Mouse (Mus musculus) stomach, embryonic 14.5 days (tissue): Measurements from ENCODE around the gene Slc3a2. TPM values are rescaled to one million over a fixed set of nuclear protein-coding genes. Genes with fewer than 3 reads are reported as not detected.

ENCODE experiments used
- ATAC-seq: fragments of 200-750 bp; cut with Nextera tagmentation; 2 replicates; pipeline ENCODE4 v1.8.0; 2017; ENCODE audit warnings: low read depth, moderate TSS enrichment; ENCODE audit not compliant: insufficient number of reproducible peaks, insufficient read depth, low FRiP score
- H3K27ac ChIP-seq: fragments of 300-500 bp; sonication (generic); 2 replicates; pipeline ENCODE4 v1.5.1; 2014; ENCODE audit warnings: mild to moderate bottlenecking, low read length, moderate library complexity, mixed read lengths
- H3K27me3 ChIP-seq: fragments of 300-500 bp; sonication (generic); 2 replicates; pipeline ENCODE4 v1.6.1; 2014; ENCODE audit warnings: low read length, control low read depth, mixed read lengths; ENCODE audit not compliant: control insufficient read depth, insufficient read depth
- H3K36me3 ChIP-seq: fragments of 300-500 bp; sonication (generic); 2 replicates; pipeline ENCODE4 v1.6.1; 2014; ENCODE audit warnings: mild to moderate bottlenecking, control low read depth, low read length, moderate library complexity, mixed read lengths; ENCODE audit not compliant: control insufficient read depth, insufficient read depth
- H3K4me1 ChIP-seq: fragments of 300-500 bp; sonication (generic); 2 replicates; pipeline ENCODE4 v1.6.1; 2014; ENCODE audit warnings: low read length, control low read depth, mixed read lengths; ENCODE audit not compliant: control insufficient read depth, insufficient read depth
- H3K4me2 ChIP-seq: fragments of 300-500 bp; sonication (generic); replicated peaks from 2 replicates; pipeline ENCODE4 v1.6.1; 2014; ENCODE audit warnings: low read depth, low read length, control low read depth
- H3K4me3 ChIP-seq: fragments of 300-500 bp; sonication (generic); 2 replicates; pipeline ENCODE4 v1.5.1; 2014; ENCODE audit warnings: low read depth, low read length, control low read depth
- H3K9ac ChIP-seq: fragments of 300-500 bp; sonication (generic); replicated peaks from 2 replicates; pipeline ENCODE4 v1.6.1; 2014; ENCODE audit warnings: low read depth, mild to moderate bottlenecking, control low read depth, low read length, moderate library complexity, mixed read lengths
- H3K9me3 ChIP-seq: fragments of 300-500 bp; sonication (generic); 2 replicates; pipeline ENCODE4 v1.6.1; 2016; ENCODE audit warnings: low read depth, low read length, control low read depth; ENCODE audit not compliant: control insufficient read depth
- WGBS: fragments of 180-500 bp; shearing (Covaris S2); extraction: QIAGEN DNeasy Blood & Tissue Kit; methylation state at CpG from one replicate; pipeline ENCODE4 v1.1.7; 2014; 5-methylcytosine and 5-hydroxymethylcytosine counted together
- polyA plus RNA-seq: library from polyadenylated mRNA; unstranded; fragments of >200 nt; fragmentation: Nextera tagmentation; extraction: Ambion mirVana; gene quantifications from 2 replicates; pipeline ENCODE4 v1.2.1, GENCODE M21; 2014

Slc3a2 gene
- 80.8 and 91.1 TPM in 2 replicates for polyA plus RNA-seq

- Histone ChIP-seq H3K4me1 (peaks cover 14% of the 10 kb centered on the region; the same call in 1 of the 2 replicates), H3K4me3 (peak within 1 kb of the TSS; percentile 65), H3K36me3 (peaks cover 28% of the 10 kb centered on the region), H3K27me3 (no peaks in the 10 kb centered on the region), H3K27ac (peak within 1 kb of the TSS; percentile 93), H3K4me2 (peak within 1 kb of the TSS; percentile 87), H3K9ac (peak within 1 kb of the TSS; percentile 93), H3K9me3 (no peaks in the 10 kb centered on the region)
- under 1% methylated on average over 50 of the region's 50 CpGs for WGBS
- peak; percentile 95 for ATAC-seq
Observed at GRCm38 (mm10) chr19:8722907-8723573, at the start of gene Slc3a2. TSS of gene Slc3a2 (minus strand) at chr19:8723369.

- peak; percentile 48 for ATAC-seq
- Histone ChIP-seq H3K27ac (peak within 1 kb of the TSS; percentile 91), H3K36me3 (peaks cover 51% of the 10 kb centered on the region), H3K4me2 (peak within 1 kb of the TSS; percentile 77), H3K9ac (peak within 1 kb of the TSS; percentile 89), H3K4me1 (peaks cover 17% of the 10 kb centered on the region), H3K9me3 (no peaks in the 10 kb centered on the region), H3K4me3 (peak within 1 kb of the TSS; percentile 76), H3K27me3 (no peaks in the 10 kb centered on the region)
- 25% methylated on average over 29 of the region's 29 CpGs for whole genome bisulfite sequencing
Observed at GRCm38 (mm10) chr19:8770567-8771270, 47.5 kb upstream of the Slc3a2 start, which contains the start of gene Tmem223. TSS of gene Tmem223 (plus strand) at chr19:8770996.

GRCm38 (mm10) chr19:8765562-8765961 lies 42.4 kb upstream of the Slc3a2 start:
- Histone ChIP-seq H3K27ac (no peak overlapping the region), H3K4me3 (no peak overlapping the region), H3K9me3 (peaks cover 10% of the 10 kb centered on the region; the same call in 1 of the 2 replicates), H3K4me1 (no peaks in the 10 kb centered on the region), H3K9ac (no peak overlapping the region), H3K27me3 (no peaks in the 10 kb centered on the region), H3K36me3 (peaks cover 81% of the 10 kb centered on the region), H3K4me2 (no peak overlapping the region)
- ATAC-seq, result no peak
- WGBS, result 96% methylated on average over 9 of the region's 9 CpGs

GRCm38 (mm10) chr19:8763276-8763675 lies 40.1 kb upstream of the Slc3a2 start:
- Histone ChIP-seq H3K36me3 (peaks cover 63% of the 10 kb centered on the region), H3K9me3 (peaks cover 10% of the 10 kb centered on the region; the same call in 1 of the 2 replicates), H3K4me2 (no peak overlapping the region), H3K27me3 (no peaks in the 10 kb centered on the region), H3K4me3 (no peak overlapping the region), H3K9ac (no peak overlapping the region), H3K4me1 (peaks cover 1% of the 10 kb centered on the region), H3K27ac (no peak overlapping the region)
- ATAC-seq, result no peak
- WGBS, result 93% methylated on average over 4 of the region's 4 CpGs

- WGBS, result 90% methylated on average over 2 of the region's 2 CpGs
- Histone ChIP-seq H3K9me3 (peaks cover 10% of the 10 kb centered on the region; the same call in 1 of the 2 replicates), H3K36me3 (peaks cover 38% of the 10 kb centered on the region), H3K27ac (no peak overlapping the region), H3K4me1 (peaks cover 6% of the 10 kb centered on the region), H3K27me3 (no peaks in the 10 kb centered on the region), H3K9ac (no peak overlapping the region), H3K4me2 (no peak overlapping the region), H3K4me3 (no peak overlapping the region)
- no peak for ATAC-seq
Observed at GRCm38 (mm10) chr19:8760757-8761156, 37.6 kb upstream of the Slc3a2 start.

GRCm38 (mm10) chr19:8758899-8759298 lies 35.7 kb upstream of the Slc3a2 start:
- Histone ChIP-seq H3K36me3 (peaks cover 33% of the 10 kb centered on the region), H3K27ac (no peak overlapping the region), H3K4me3 (no peak overlapping the region), H3K9ac (no peak overlapping the region), H3K9me3 (no peaks in the 10 kb centered on the region), H3K4me1 (peaks cover 6% of the 10 kb centered on the region), H3K27me3 (no peaks in the 10 kb centered on the region), H3K4me2 (no peak overlapping the region)
- ATAC-seq, result no peak
- 86% methylated on average over 2 of the region's 2 CpGs for WGBS

GRCm38 (mm10) chr19:8757471-8757998 lies 34.4 kb upstream of the Slc3a2 start:
- no peaks in the 10 kb centered on the region for H3K27me3 ChIP-seq
- peak overlapping the region; percentile 80 for H3K27ac ChIP-seq
- ATAC-seq, result no peak
- peak overlapping the region; percentile 68 for H3K4me3 ChIP-seq
- peak overlapping the region; percentile 89 for H3K9ac ChIP-seq
- peak overlapping the region; percentile 73 for H3K4me2 ChIP-seq
- H3K9me3 ChIP-seq, result no peaks in the 10 kb centered on the region
- peaks cover 6% of the 10 kb centered on the region for H3K4me1 ChIP-seq
- H3K36me3 ChIP-seq, result peaks cover 30% of the 10 kb centered on the region
- WGBS, result 4% methylated on average over 14 of the region's 14 CpGs

GRCm38 (mm10) chr19:8756635-8757387 lies 33.6 kb upstream of the Slc3a2 start, which contains the start of gene Nxf1:
TSS of gene Nxf1 (plus strand) at chr19:8757073.
- peaks cover 6% of the 10 kb centered on the region for H3K4me1 ChIP-seq
- under 1% methylated on average over 75 of the region's 75 CpGs for WGBS
- ATAC-seq, result peak; percentile 93

More at GRCm38 (mm10) chr19:8756635-8757387, 33.6 kb upstream of the Slc3a2 start, which contains the start of gene Nxf1:
- peak within 1 kb of the TSS; percentile 89 for H3K9ac ChIP-seq
- peak within 1 kb of the TSS; percentile 80 for H3K27ac ChIP-seq
- H3K4me3 ChIP-seq, result peak within 1 kb of the TSS; percentile 68
- peaks cover 31% of the 10 kb centered on the region for H3K36me3 ChIP-seq
- H3K9me3 ChIP-seq, result no peaks in the 10 kb centered on the region
- no peaks in the 10 kb centered on the region for H3K27me3 ChIP-seq
- H3K4me2 ChIP-seq, result peak within 1 kb of the TSS; percentile 73
